Mouse (Mus musculus) forebrain, postnatal 0 days (tissue): ENCODE measurements at regions not wholly inside any gene's neighbourhood (a gene's known extent, or its start where the extent isn't known, plus 50 kb on each side); places are given as distances from the start of the nearest gene placed in this dataset.

ENCODE experiments used
- ATAC-seq: fragments of 200-750 bp; cut with Nextera tagmentation; 2 replicates; pipeline ENCODE4 v1.8.0; 2017; ENCODE audit warnings: mild to moderate bottlenecking, moderate library complexity
- DNase-seq: peaks from one replicate; pipeline ENCODE4 v3.0.0-alpha.2; 2015
- H3K27ac ChIP-seq: fragments of 300-500 bp; sonication (generic); 2 replicates; pipeline ENCODE4 v1.5.1; 2014; ENCODE audit warnings: low read depth, mild to moderate bottlenecking, antibody characterized with exemption, low read length, moderate library complexity, mixed read lengths
- H3K27me3 ChIP-seq: fragments of 300-500 bp; sonication (generic); 2 replicates; pipeline ENCODE4 v1.6.1; 2014; ENCODE audit warnings: mild to moderate bottlenecking, low read length, mixed read lengths; ENCODE audit not compliant: insufficient read depth
- H3K36me3 ChIP-seq: fragments of 300-500 bp; sonication (generic); 2 replicates; pipeline ENCODE4 v1.6.1; 2014; ENCODE audit warnings: mild to moderate bottlenecking, moderate library complexity; ENCODE audit not compliant: insufficient read depth
- H3K4me1 ChIP-seq: fragments of 300-500 bp; sonication (generic); 2 replicates; pipeline ENCODE4 v1.6.1; 2014; ENCODE audit warnings: antibody characterized with exemption; ENCODE audit not compliant: insufficient read depth
- H3K4me2 ChIP-seq: fragments of 300-500 bp; sonication (generic); 2 replicates; pipeline ENCODE4 v1.6.1; 2014; ENCODE audit warnings: low read depth, mild to moderate bottlenecking, moderate library complexity
- H3K4me3 ChIP-seq: fragments of 300-500 bp; sonication (generic); 2 replicates; pipeline ENCODE4 v1.5.1; 2014; ENCODE audit warnings: low read depth, low read length, mixed read lengths
- H3K9ac ChIP-seq: fragments of 300-500 bp; sonication (generic); 2 replicates; pipeline ENCODE4 v1.6.1; 2014; ENCODE audit warnings: mild to moderate bottlenecking
- H3K9me3 ChIP-seq: fragments of 300-500 bp; sonication (generic); 2 replicates; pipeline ENCODE4 v1.6.1; 2016; ENCODE audit warnings: low read length
- CTCF ChIP-seq: sonication (generic); IDR thresholded peaks from 2 replicates; pipeline ENCODE4 v1.5.1; 2016; ENCODE audit warnings: antibody characterized with exemption, control low read depth, low read depth
- WGBS: fragments of 180-500 bp; shearing (Covaris S2); extraction: QIAGEN DNeasy Blood & Tissue Kit; methylation state at CpG from one replicate; pipeline ENCODE4 v1.1.7; 2014; 5-methylcytosine and 5-hydroxymethylcytosine counted together

DNA sequence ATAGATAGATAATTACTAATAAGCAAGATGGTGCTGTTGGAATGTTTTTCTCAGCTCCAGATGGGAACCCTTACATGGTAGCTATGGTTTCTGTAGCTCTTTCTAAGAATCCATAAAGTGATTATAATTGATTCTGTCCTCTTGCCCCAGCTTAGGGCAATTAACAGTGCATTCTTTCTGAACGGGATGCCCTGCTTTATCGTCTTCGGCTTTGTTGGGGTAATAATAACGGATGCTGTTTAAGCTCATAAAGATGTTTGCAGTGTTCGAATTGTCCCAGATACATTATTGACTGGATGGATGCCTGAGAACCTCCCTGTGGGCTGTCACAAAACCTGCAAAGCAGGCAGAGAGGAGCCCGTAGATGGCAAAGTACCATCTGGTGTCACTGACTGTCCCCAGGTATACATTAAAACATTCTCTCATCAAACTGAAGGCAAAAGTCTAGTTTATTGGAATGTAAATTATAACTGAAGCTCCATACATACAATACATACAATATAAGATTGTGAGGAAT is 637.8 kb upstream of the Tenm3 start:
- H3K36me3 ChIP-seq = no peaks in the 10 kb centered on the region

DNA sequence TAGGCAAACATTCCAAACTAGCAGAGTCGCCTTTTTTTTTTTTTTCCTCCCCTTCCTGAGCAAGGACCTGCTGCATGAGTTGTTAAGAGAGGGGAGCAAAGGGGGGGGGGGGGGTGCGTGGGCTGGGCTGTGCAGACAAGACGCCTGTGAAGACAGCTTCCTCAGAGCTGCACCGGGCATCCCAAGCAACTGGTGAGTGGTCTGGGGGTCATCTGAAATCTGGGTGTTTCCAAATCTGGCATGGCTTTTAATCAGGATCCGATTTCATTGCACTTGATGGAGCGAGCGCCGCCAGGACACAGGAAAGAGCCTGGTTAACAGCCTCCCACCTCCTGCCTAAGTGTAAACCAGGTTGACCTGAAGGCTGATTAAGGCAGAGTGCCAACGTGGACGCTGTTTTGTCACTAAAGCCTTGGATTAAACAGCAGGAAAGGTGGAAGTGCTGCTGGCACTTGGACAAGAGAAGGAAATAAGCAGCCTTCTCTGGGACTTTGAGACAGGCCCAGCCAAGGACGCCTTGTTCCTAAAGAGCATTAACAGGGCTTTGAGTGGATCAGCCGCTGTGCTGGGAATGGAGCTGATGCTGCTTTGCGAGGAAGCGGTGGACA is 622.3 kb upstream of the Tenm3 start:
- Histone ChIP-seq H3K4me2 (no peak overlapping the region), H3K9me3 (no peaks in the 10 kb centered on the region), H3K27me3 (no peaks in the 10 kb centered on the region), H3K9ac (no peak overlapping the region), H3K27ac (no peak overlapping the region), H3K4me3 (no peak overlapping the region), H3K36me3 (no peaks in the 10 kb centered on the region), H3K4me1 (peaks cover 7% of the 10 kb centered on the region; the same call in 1 of the 2 replicates)
- no peak for DNase-seq
- 45% methylated on average over 14 of the region's 14 CpGs for WGBS
- TF ChIP-seq CTCF = no peak
- no peak for ATAC-seq

More for the DNA sequence above, 637.8 kb upstream of the Tenm3 start:
- 53% methylated on average over 6 of the region's 6 CpGs for WGBS
- Histone ChIP-seq H3K4me2 (no peak overlapping the region), H3K27me3 (no peaks in the 10 kb centered on the region), H3K9me3 (no peaks in the 10 kb centered on the region), H3K27ac (no peak overlapping the region), H3K4me1 (no peaks in the 10 kb centered on the region), H3K4me3 (no peak overlapping the region), H3K9ac (no peak overlapping the region)
- no peak for TF ChIP-seq CTCF
- no peak for DNase-seq
- no peak for ATAC-seq

DNA sequence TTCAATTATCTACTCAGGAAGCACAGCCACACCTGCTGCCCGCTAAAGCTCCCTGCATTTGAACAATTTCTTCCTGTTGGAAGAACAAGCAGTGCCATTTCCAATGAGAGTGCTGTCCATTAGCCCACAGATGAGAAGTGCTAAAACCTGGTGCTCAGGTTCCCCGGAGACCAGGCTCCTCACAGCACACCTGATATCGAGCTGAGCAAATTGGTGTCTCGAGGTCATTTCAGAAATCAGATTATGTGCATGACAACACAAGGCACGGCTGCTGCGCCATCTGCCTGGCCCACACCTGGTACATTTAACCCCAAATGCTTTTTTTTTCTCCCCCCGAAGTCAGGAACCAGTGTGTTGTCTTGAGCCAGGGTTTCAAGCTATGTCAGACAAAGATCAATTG is 621.3 kb upstream of the Tenm3 start:
- Histone ChIP-seq H3K4me2 (no peak overlapping the region), H3K9me3 (no peaks in the 10 kb centered on the region), H3K27me3 (no peaks in the 10 kb centered on the region), H3K4me3 (no peak overlapping the region), H3K36me3 (no peaks in the 10 kb centered on the region), H3K4me1 (peaks cover 7% of the 10 kb centered on the region; the same call in 1 of the 2 replicates), H3K27ac (no peak overlapping the region), H3K9ac (no peak overlapping the region)
- DNase-seq (no peak), ATAC-seq (no peak)
- 67% methylated on average over 7 of the region's 7 CpGs for WGBS
- no peak for TF ChIP-seq CTCF

DNA sequence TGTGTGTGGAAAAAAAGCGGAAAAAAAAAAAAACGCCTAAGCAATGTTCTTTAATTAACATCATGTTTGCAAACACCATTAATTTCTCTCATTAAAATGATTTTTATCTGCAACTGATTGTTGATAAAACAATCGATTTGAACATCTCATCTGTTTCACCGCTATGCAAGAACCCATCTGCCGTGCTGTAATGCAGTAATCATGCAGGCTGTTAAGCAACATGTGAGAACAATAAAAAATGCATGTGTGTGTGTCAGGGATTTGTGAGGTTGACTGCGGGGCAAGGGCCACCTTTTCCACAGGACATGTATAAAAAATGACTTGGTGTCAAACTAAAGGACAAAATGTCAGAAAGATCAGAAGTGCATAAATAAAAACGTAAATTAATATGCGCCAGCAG is 618.9 kb upstream of the Tenm3 start:
- Histone ChIP-seq H3K36me3 (no peaks in the 10 kb centered on the region), H3K9ac (peak overlapping the region; percentile 10; the same call in 1 of the 2 replicates), H3K4me1 (peaks cover 7% of the 10 kb centered on the region; the same call in 1 of the 2 replicates), H3K9me3 (no peaks in the 10 kb centered on the region), H3K27ac (no peak overlapping the region), H3K4me3 (no peak overlapping the region), H3K27me3 (no peaks in the 10 kb centered on the region), H3K4me2 (peak overlapping the region; percentile 42)
- WGBS = 20% methylated on average over 8 of the region's 8 CpGs
- no peak for TF ChIP-seq CTCF
- DNase-seq (peak; percentile 64), ATAC-seq (no peak; the same call in 1 of the 2 replicates)

DNA sequence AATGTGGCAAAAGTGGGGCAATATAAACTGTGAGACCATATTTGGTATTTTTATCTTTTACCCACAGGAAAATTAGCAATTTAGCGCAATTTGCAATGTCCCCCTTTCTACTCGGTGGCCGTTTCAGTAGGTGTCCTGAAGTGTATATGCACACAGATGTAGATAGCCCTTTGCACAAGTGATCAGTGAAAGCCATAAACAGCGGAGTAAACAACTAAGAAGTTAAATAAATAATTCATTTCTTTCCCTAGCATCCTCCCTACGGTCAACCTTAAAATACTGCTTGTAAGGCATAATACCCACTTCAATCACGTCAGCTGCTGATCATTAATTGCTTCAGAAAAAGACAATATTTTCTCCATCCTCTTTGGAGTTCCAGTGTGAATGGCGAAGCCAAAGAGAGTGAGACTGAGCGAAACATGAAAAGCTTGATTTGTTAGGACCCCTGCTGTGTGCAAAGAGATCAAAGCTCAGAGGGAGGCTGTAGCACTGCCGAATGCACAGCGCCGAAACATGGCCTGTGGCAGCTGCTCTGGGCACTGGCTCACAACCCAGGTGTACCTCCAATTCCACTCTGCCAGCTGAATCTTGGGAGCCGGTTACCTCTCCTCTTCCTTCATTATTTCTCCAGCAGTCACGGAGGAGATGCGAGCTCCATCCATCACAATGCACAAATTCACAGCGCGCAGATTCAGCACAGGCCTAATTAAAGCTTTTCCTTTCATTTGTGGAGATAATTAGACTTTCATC is 618.1 kb upstream of the Tenm3 start:
- Histone ChIP-seq H3K27ac (peak overlapping the region; percentile 16; the same call in 1 of the 2 replicates), H3K36me3 (no peaks in the 10 kb centered on the region), H3K27me3 (no peaks in the 10 kb centered on the region), H3K9me3 (no peaks in the 10 kb centered on the region), H3K9ac (peak overlapping the region; percentile 10; the same call in 1 of the 2 replicates), H3K4me1 (peaks cover 7% of the 10 kb centered on the region; the same call in 1 of the 2 replicates), H3K4me3 (peak overlapping the region; percentile 20), H3K4me2 (peak overlapping the region; percentile 42)
- DNase-seq (peak; percentile 59), ATAC-seq (peak; percentile 75)
- WGBS = 10% methylated on average over 16 of the region's 16 CpGs
- TF ChIP-seq CTCF = no peak

DNA sequence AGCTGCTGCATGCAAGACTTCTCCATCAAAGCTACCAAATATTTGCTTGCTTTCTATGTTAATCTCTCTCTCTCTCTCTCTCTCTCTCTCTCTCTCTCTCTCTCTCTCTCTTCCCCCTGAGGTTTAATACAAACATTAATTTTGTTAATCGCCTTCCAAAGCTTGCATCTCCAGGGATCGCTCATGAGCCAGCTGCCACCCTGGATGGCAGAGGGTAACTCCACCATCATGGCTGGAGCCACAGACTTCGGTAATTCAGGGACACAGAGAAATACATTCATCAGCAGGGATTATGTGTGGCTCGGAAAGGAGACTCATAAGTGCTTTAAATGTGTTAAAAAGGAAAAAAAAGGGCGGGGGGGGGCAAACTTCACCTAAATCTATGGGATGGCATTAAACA is 601.7 kb upstream of the Tenm3 start:
- no peaks in the 10 kb centered on the region for H3K36me3 ChIP-seq
- H3K27ac ChIP-seq = no peak overlapping the region
- no peak for TF ChIP-seq CTCF
- H3K9me3 ChIP-seq = no peaks in the 10 kb centered on the region
- no peak overlapping the region for H3K4me3 ChIP-seq
- ATAC-seq (no peak), DNase-seq (no peak)
- H3K27me3 ChIP-seq = no peaks in the 10 kb centered on the region
- H3K4me2 ChIP-seq = no peak overlapping the region
- 40% methylated on average over 5 of the region's 5 CpGs for WGBS
- no peaks in the 10 kb centered on the region for H3K4me1 ChIP-seq
- H3K9ac ChIP-seq = no peak overlapping the region

DNA sequence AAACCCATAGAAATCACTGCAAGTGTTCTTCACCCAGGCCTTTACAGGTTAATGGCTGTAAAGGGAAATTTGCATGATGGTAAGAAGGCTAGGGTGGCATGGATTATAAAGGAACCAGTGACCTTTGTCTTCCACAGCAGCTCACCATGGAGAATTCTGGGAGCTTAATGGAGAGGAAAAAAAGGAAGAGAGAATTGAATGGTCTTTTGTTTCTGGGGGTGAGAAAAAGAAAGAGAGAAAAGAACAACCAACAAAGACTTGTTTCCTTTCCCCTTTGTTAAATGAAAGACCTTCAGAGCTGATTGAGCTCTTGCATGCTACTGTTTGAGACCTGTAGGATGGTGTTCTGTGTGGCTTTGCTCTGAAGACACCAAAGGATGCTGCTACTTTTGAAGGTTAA is 597.5 kb upstream of the Tenm3 start:
- no peak for ATAC-seq

More for the DNA sequence above, 597.5 kb upstream of the Tenm3 start:
- Histone ChIP-seq H3K4me3 (no peak overlapping the region), H3K4me2 (no peak overlapping the region), H3K36me3 (no peaks in the 10 kb centered on the region), H3K27ac (no peak overlapping the region), H3K4me1 (no peaks in the 10 kb centered on the region), H3K9me3 (no peaks in the 10 kb centered on the region), H3K9ac (no peak overlapping the region), H3K27me3 (no peaks in the 10 kb centered on the region)
- no peak for DNase-seq
- TF ChIP-seq CTCF = no peak
